Mouse (Mus musculus): ENCODE data around the gene Ddx20. TPM values are rescaled to one million over a fixed set of nuclear protein-coding genes. Genes with fewer than 3 reads are reported as not detected.

Ddx20 gene
- 20.9 and 22.4 TPM in 2 replicates for polyA plus RNA-seq (2015; fragmentation: Nextera tagmentation; extraction: Ambion mirVana)

DNA sequence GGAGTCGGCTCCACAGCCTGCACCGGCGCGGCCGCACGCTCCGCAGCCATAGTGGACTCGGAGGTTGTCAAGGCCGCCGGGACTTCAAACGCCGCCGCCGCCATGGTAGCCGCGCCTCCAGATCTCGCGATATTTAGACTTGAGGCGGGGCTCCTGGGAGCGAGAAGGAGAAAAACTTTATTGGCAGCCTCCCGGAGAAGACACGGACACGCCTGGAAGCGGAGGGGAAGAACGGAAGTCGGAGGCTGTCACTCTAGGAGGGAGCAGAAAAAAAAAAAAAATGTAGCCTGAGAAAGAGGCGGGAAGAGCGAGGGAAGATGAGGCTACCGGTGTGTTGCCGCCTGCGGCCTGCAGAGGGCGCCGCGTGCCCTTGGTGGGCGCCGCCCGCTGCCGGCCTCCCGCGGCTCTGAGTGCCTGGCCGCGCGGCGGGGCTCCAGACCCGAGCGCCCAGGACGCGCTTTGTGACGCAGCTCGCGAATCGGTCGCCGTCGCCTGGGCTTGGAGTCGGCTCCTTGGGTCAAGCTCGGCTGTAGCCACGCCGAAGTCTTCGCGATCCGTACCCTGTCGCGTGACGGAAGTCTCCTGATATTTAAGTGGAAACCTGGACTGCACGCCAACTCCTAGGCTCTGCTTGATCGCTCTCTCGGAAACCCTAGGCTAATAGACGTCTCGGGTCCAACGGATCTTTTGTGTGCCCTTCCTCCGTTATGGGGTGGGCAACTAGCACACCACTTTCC, at the start of gene Ddx20:
TSS of gene Ddx20 (minus strand) at position 251 of the 737 bp plus-strand sequence.
- peak; percentile 96 for ATAC-seq (replicated peaks; ENCODE audit: extremely low read depth, insufficient read depth, low FRiP score)
- under 1% methylated on average over 72 of the region's 72 CpGs for WGBS
- no peaks in the 10 kb centered on the region for H3K27me3 ChIP-seq (ENCODE audit: control insufficient read depth, insufficient read depth, low read length)
- H3K27ac ChIP-seq (ENCODE audit: low read length): peak within 1 kb of the TSS; percentile 87
- peak within 1 kb of the TSS; percentile 97 for H3K9ac ChIP-seq (ENCODE audit: low read length)
- H3K36me3 ChIP-seq (ENCODE audit: control insufficient read depth, insufficient read depth): peaks cover 13% of the 10 kb centered on the region
- H3K4me1 ChIP-seq (ENCODE audit: control insufficient read depth, insufficient read depth, low read length): peaks cover 9% of the 10 kb centered on the region
- no peaks in the 10 kb centered on the region for H3K9me3 ChIP-seq (replicated peaks; ENCODE audit: control insufficient read depth, low read length)
- peak within 1 kb of the TSS; percentile 95 for H3K4me3 ChIP-seq (ENCODE audit: low read length)
- peak within 1 kb of the TSS; percentile 87 for H3K4me2 ChIP-seq (ENCODE audit: low read depth, low read length)

DNA sequence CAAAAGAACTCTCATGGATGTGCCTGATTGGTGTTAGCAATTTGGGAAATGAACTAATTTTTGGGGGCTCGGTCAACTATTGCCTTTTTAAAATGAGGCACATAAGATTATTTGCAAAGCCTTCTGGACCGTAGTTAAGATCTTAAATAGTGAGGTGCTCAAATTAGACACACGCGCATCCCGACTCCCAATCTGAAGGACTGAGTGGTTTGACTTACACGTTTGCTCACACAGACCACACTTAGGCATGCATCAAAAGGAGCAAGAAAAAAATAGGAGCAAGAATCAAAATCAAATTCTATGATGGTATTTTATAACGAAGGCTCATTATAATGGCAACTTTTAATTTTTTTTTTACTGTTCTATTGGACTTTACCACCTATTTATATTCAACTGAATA, 49.7 kb upstream of the Ddx20 start:
- Histone ChIP-seq H3K9ac (ENCODE audit: low read length) (no peak overlapping the region), H3K27me3 (ENCODE audit: control insufficient read depth, insufficient read depth, low read length) (no peaks in the 10 kb centered on the region), H3K27ac (ENCODE audit: low read length) (no peak overlapping the region), H3K9me3 (replicated peaks; ENCODE audit: control insufficient read depth, low read length) (no peaks in the 10 kb centered on the region), H3K4me2 (ENCODE audit: low read depth, low read length) (no peak overlapping the region), H3K4me1 (ENCODE audit: control insufficient read depth, insufficient read depth, low read length) (no peaks in the 10 kb centered on the region), H3K36me3 (ENCODE audit: control insufficient read depth, insufficient read depth) (peaks cover 11% of the 10 kb centered on the region), H3K4me3 (ENCODE audit: low read length) (no peak overlapping the region)
- no peak for ATAC-seq (replicated peaks; ENCODE audit: extremely low read depth, insufficient read depth, low FRiP score)
- 92% methylated on average over 7 of the region's 7 CpGs for WGBS

DNA sequence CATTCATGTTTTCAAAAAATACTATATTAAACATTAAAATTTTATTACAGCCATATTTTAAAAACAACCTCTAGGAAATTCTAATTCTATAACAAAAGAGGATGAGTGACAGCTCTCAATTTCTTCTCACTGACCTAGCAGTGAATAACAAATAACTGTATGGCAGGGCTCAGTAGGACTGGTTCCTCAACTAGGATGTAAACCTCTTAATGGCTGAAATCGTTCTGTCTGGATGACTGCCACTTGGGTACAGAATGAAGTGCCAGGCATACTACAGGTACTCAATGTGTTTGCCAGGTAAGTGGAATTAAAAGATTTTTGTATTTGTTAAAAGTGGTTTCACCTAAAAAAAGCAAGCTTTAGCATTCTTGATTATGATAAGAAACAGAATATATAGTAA, 48.8 kb upstream of the Ddx20 start:
- H3K27me3 ChIP-seq (ENCODE audit: control insufficient read depth, insufficient read depth, low read length): no peaks in the 10 kb centered on the region
- ATAC-seq (replicated peaks; ENCODE audit: extremely low read depth, insufficient read depth, low FRiP score): no peak
- no peak overlapping the region for H3K9ac ChIP-seq (ENCODE audit: low read length)
- H3K27ac ChIP-seq (ENCODE audit: low read length): no peak overlapping the region
- 70% methylated on average over 1 of the region's 1 CpGs for whole genome bisulfite sequencing
- no peak overlapping the region for H3K4me3 ChIP-seq (ENCODE audit: low read length)
- no peak overlapping the region for H3K4me2 ChIP-seq (ENCODE audit: low read depth, low read length)
- H3K4me1 ChIP-seq (ENCODE audit: control insufficient read depth, insufficient read depth, low read length): no peaks in the 10 kb centered on the region
- no peaks in the 10 kb centered on the region for H3K9me3 ChIP-seq (replicated peaks; ENCODE audit: control insufficient read depth, low read length)
- peaks cover 14% of the 10 kb centered on the region for H3K36me3 ChIP-seq (ENCODE audit: control insufficient read depth, insufficient read depth)

DNA sequence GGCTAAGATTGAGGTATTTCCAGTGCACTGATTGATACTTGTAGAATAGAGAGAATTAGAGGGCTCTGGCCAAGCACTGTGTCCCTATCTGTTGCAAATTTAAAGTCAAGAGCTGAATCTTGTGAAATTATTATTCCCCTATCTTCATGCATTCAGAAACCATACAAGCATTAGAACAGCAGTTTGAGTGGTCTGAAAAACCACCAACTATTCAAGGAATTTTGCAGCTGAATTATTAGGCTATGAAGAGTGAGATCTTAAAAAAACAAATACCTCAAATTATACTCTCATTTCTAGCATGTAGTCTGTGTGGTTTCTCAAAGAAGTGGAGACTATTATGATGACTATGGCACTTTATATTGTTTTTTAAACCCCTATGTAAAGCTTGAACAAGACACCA, 47.9 kb upstream of the Ddx20 start:
- H3K4me3 ChIP-seq (ENCODE audit: low read length): no peak overlapping the region
- peaks cover 20% of the 10 kb centered on the region for H3K36me3 ChIP-seq (ENCODE audit: control insufficient read depth, insufficient read depth)
- no peaks in the 10 kb centered on the region for H3K9me3 ChIP-seq (replicated peaks; ENCODE audit: control insufficient read depth, low read length)
- ATAC-seq (replicated peaks; ENCODE audit: extremely low read depth, insufficient read depth, low FRiP score): no peak
- no peaks in the 10 kb centered on the region for H3K4me1 ChIP-seq (ENCODE audit: control insufficient read depth, insufficient read depth, low read length)
- no peak overlapping the region for H3K27ac ChIP-seq (ENCODE audit: low read length)
- H3K9ac ChIP-seq (ENCODE audit: low read length): no peak overlapping the region
- no peak overlapping the region for H3K4me2 ChIP-seq (ENCODE audit: low read depth, low read length)
- H3K27me3 ChIP-seq (ENCODE audit: control insufficient read depth, insufficient read depth, low read length): no peaks in the 10 kb centered on the region

DNA sequence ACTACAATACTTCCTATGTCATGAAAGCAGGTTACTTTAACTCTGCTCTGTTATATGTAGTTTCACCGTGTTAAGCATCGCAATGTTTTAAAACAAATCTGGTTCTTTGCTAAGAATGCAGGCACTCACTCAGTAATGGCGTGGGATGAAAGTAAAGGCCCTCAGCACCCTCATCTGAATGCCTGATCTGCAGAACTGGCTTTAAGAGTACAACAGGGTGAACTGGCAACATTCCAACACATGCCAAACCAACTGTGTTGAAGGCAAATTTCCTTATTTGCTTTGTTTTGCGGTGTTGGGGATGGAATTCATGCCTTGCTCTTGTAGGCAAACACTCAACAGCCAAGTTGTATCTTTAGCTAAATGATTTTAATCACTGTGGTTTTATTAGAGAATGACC, 46.2 kb upstream of the Ddx20 start:
- Histone ChIP-seq H3K27ac (ENCODE audit: low read length) (no peak overlapping the region), H3K4me2 (ENCODE audit: low read depth, low read length) (no peak overlapping the region), H3K9ac (ENCODE audit: low read length) (no peak overlapping the region), H3K4me3 (ENCODE audit: low read length) (no peak overlapping the region), H3K4me1 (ENCODE audit: control insufficient read depth, insufficient read depth, low read length) (no peaks in the 10 kb centered on the region), H3K9me3 (replicated peaks; ENCODE audit: control insufficient read depth, low read length) (no peaks in the 10 kb centered on the region), H3K36me3 (ENCODE audit: control insufficient read depth, insufficient read depth) (peaks cover 21% of the 10 kb centered on the region), H3K27me3 (ENCODE audit: control insufficient read depth, insufficient read depth, low read length) (no peaks in the 10 kb centered on the region)
- WGBS: 67% methylated on average over 4 of the region's 4 CpGs
- no peak for ATAC-seq (replicated peaks; ENCODE audit: extremely low read depth, insufficient read depth, low FRiP score)

DNA sequence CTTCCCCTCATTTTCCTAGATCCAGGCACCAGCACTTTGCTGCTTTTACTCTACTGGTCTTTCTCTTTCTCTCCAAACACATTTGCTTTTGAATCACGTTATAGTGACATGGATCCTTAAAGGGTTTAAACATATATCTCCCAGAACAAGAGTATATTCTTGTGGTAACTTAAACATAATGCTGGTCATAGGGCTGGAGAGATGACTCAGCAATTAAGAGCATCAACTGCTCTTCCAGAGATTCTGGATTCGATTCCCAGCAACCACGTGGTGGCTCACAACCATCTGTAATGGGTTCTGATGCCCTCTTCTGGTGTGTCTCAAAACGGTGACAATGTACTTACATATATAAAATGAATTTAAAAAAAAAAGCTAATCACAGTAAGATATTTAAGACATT, 45.0 kb upstream of the Ddx20 start:
- ATAC-seq (replicated peaks; ENCODE audit: extremely low read depth, insufficient read depth, low FRiP score): no peak

DNA sequence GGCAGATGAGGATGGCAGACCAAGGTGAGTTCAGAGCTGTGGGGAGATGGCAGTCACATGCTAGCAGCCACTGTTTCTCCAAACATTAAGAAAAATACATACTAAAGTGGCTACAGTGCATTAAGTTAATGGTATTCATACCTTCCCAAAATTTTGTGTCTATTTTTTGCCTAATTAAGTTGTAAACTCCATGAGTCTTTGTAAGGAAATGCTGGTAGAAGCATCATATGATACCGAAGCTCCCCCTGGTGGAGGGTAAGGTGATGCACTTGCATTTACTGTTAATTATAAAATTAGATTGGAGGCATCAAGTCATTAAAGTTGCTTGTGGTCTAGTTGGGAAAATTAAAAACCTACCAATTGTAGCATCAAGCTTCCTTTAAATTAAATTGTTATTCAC, 38.7 kb upstream of the Ddx20 start:
- no peak overlapping the region for H3K27ac ChIP-seq (ENCODE audit: low read length)
- H3K4me1 ChIP-seq (ENCODE audit: control insufficient read depth, insufficient read depth, low read length): no peaks in the 10 kb centered on the region
- 0 out of 2 replicates have a peak, but pooled peaks cover 7% of the 10 kb centered on the region for H3K36me3 ChIP-seq (ENCODE audit: control insufficient read depth, insufficient read depth)
- no peak overlapping the region for H3K4me3 ChIP-seq (ENCODE audit: low read length)
- 10% methylated on average over 1 of the region's 1 CpGs for WGBS
- no peak overlapping the region for H3K9ac ChIP-seq (ENCODE audit: low read length)
- H3K4me2 ChIP-seq (ENCODE audit: low read depth, low read length): no peak overlapping the region
- H3K9me3 ChIP-seq (replicated peaks; ENCODE audit: control insufficient read depth, low read length): no peaks in the 10 kb centered on the region
- no peaks in the 10 kb centered on the region for H3K27me3 ChIP-seq (ENCODE audit: control insufficient read depth, insufficient read depth, low read length)
- ATAC-seq (replicated peaks; ENCODE audit: extremely low read depth, insufficient read depth, low FRiP score): no peak

More for the DNA sequence above, 45.0 kb upstream of the Ddx20 start:
- Histone ChIP-seq H3K9ac (ENCODE audit: low read length) (no peak overlapping the region), H3K4me2 (ENCODE audit: low read depth, low read length) (no peak overlapping the region), H3K27ac (ENCODE audit: low read length) (no peak overlapping the region), H3K4me1 (ENCODE audit: control insufficient read depth, insufficient read depth, low read length) (no peaks in the 10 kb centered on the region), H3K9me3 (replicated peaks; ENCODE audit: control insufficient read depth, low read length) (no peaks in the 10 kb centered on the region), H3K36me3 (ENCODE audit: control insufficient read depth, insufficient read depth) (peaks cover 21% of the 10 kb centered on the region), H3K4me3 (ENCODE audit: low read length) (no peak overlapping the region), H3K27me3 (ENCODE audit: control insufficient read depth, insufficient read depth, low read length) (no peaks in the 10 kb centered on the region)
- 89% methylated on average over 4 of the region's 4 CpGs for WGBS

DNA sequence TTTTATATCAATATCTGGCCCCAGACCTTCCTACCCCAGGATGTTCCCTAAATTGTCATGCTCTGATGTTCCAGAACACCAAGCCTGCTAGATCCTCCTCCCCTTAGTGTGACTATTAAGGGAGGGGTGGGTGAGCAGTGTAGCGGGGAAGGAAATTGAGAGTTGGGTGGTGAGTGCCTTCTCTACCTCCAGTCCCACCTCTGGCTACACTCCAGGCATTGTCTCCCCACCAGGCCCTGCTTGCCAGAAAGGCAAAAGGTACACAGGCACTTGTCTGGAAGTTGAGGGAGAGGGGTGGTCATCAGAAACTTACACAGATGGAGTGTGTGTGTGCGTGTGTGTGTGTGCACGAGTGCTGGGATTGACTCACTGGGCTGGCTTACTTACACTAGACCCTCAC, 35.1 kb upstream of the Ddx20 start:
- Histone ChIP-seq H3K9ac (ENCODE audit: low read length) (0 out of 2 replicates have a peak overlapping the region, but pooled peaks have one; percentile 13), H3K4me3 (ENCODE audit: low read length) (no peak overlapping the region), H3K27ac (ENCODE audit: low read length) (no peak overlapping the region), H3K36me3 (ENCODE audit: control insufficient read depth, insufficient read depth) (no peaks in the 10 kb centered on the region), H3K4me2 (ENCODE audit: low read depth, low read length) (no peak overlapping the region), H3K4me1 (ENCODE audit: control insufficient read depth, insufficient read depth, low read length) (peaks cover 5% of the 10 kb centered on the region), H3K9me3 (replicated peaks; ENCODE audit: control insufficient read depth, low read length) (no peaks in the 10 kb centered on the region), H3K27me3 (ENCODE audit: control insufficient read depth, insufficient read depth, low read length) (no peaks in the 10 kb centered on the region)
- WGBS: 89% methylated on average over 3 of the region's 3 CpGs
- no peak for ATAC-seq (replicated peaks; ENCODE audit: extremely low read depth, insufficient read depth, low FRiP score)

DNA sequence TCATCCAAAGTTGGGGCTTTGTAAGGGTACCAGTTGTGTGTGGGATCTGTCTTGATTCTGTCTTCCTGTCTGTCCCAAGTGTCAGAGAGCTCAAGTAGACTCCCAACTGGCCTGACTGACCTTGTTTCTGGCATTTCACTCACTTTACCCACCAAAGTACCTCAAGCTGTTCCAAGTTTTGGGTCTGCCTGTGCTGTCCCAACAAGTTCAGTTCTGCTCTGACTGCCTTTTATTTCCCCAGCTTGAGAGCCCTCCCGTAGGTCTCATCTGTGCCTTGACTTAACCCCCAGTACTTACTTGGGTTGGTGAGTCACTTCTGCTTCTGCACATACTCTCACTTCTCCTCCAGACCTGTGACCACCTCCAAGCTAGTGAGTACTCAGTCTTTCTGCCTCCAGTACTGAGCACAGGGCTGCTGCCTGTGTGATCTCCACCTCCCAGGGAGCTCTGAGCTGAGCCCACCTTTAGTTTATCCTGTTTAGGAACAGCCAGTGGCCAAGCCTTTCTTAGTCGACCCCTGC, 34.4 kb upstream of the Ddx20 start:
- no peak overlapping the region for H3K4me2 ChIP-seq (ENCODE audit: low read depth, low read length)
- H3K4me1 ChIP-seq (ENCODE audit: control insufficient read depth, insufficient read depth, low read length): peaks cover 6% of the 10 kb centered on the region
- WGBS: 59% methylated on average over 2 of the region's 2 CpGs
- no peak overlapping the region for H3K4me3 ChIP-seq (ENCODE audit: low read length)
- H3K27ac ChIP-seq (ENCODE audit: low read length): no peak overlapping the region
- no peaks in the 10 kb centered on the region for H3K27me3 ChIP-seq (ENCODE audit: control insufficient read depth, insufficient read depth, low read length)
- H3K9me3 ChIP-seq (replicated peaks; ENCODE audit: control insufficient read depth, low read length): no peaks in the 10 kb centered on the region
- H3K9ac ChIP-seq (ENCODE audit: low read length): no peak overlapping the region
- ATAC-seq (replicated peaks; ENCODE audit: extremely low read depth, insufficient read depth, low FRiP score): no peak
- no peaks in the 10 kb centered on the region for H3K36me3 ChIP-seq (ENCODE audit: control insufficient read depth, insufficient read depth)

Data from heart, embryonic 16.5 days (tissue).